Mouse (Mus musculus) small intestine, adult 2 months (tissue): Measurements from ENCODE around the gene Asb16. TPM values are rescaled to one million over a fixed set of nuclear protein-coding genes. Genes with fewer than 3 reads are reported as not detected.
A peak's percentile ranks its signal among the peaks of the same experiment; 100 is the strongest.

Experiments
- H3K27ac ChIP-seq: fragments of 200-500 bp; 2 replicates; pipeline ENCODE4 v1.5.1; 2012; ENCODE audit warnings: low read depth, low read length, control low read depth, inconsistent platforms; ENCODE audit not compliant: insufficient read depth
- H3K27me3 ChIP-seq: fragments of 200-500 bp; 2 replicates; pipeline ENCODE4 v1.6.1; 2012; ENCODE audit warnings: mild to moderate bottlenecking, moderate library complexity, low read length, inconsistent platforms; ENCODE audit not compliant: control insufficient read depth, insufficient read depth
- H3K36me3 ChIP-seq: fragments of 200-500 bp; 2 replicates; pipeline ENCODE4 v1.6.1; 2012; ENCODE audit warnings: mild to moderate bottlenecking, low read length, control low read depth, inconsistent platforms; ENCODE audit not compliant: control insufficient read depth, insufficient read depth
- H3K4me1 ChIP-seq: fragments of 200-500 bp; 2 replicates; pipeline ENCODE4 v1.6.1; 2012; ENCODE audit warnings: low read length, inconsistent platforms, mixed read lengths; ENCODE audit not compliant: control insufficient read depth, insufficient read depth, insufficient read length
- H3K4me3 ChIP-seq: fragments of 200-500 bp; 2 replicates; pipeline ENCODE4 v1.5.1; 2012; ENCODE audit warnings: low read depth, mild to moderate bottlenecking, control low read depth, inconsistent platforms, low read length, moderate library complexity
- CTCF ChIP-seq: fragments of 200-500 bp; IDR thresholded peaks from 2 replicates; pipeline ENCODE4 v1.5.1; 2012; ENCODE audit warnings: low read depth, mild to moderate bottlenecking, control low read depth, inconsistent platforms, low read length, moderate library complexity, mixed read lengths; ENCODE audit not compliant: insufficient replicate concordance, insufficient read length; ENCODE audit errors: extremely low read depth
- POLR2A ChIP-seq: fragments of 200-500 bp; IDR thresholded peaks from 2 replicates; pipeline ENCODE4 v1.6.1; 2012; ENCODE audit warnings: low read depth, mild to moderate bottlenecking, control low read depth, inconsistent platforms, low read length, moderate library complexity
- WGBS: fragments of 180-500 bp; shearing (Covaris S2); methylation state at CpG from one replicate; pipeline ENCODE4 v1.1.7; 2018; 5-methylcytosine and 5-hydroxymethylcytosine counted together
- polyA plus RNA-seq: library from polyadenylated mRNA; depleted of rRNA; stranded (reverse); fragments of >200 nt; gene quantifications from 2 replicates; pipeline ENCODE4 v1.2.3, GENCODE M21; 2012; rRNA removed

Gene Asb16
- 0.29 and 1.8 TPM in 2 replicates for polyA plus RNA-seq

- H3K27ac ChIP-seq, result no peak within 1 kb of the TSS
- 87% methylated on average over 12 of the region's 12 CpGs for WGBS
- no peaks in the 10 kb centered on the region for H3K36me3 ChIP-seq
- no peak within 1 kb of the TSS for H3K4me3 ChIP-seq
- no peaks in the 10 kb centered on the region for H3K27me3 ChIP-seq
- no peaks in the 10 kb centered on the region; the same call in 1 of the 2 replicates for H3K4me1 ChIP-seq
- TF ChIP-seq CTCF (no peak), POLR2A (no peak)
Observed at GRCm38 (mm10) chr11:102268520-102269244, at the start of gene Asb16. Gene Asb16 (plus strand): TSS chr11:102268743.

- Histone ChIP-seq H3K4me3 (peak overlapping the region; percentile 62), H3K27me3 (no peaks in the 10 kb centered on the region), H3K27ac (peak overlapping the region; percentile 64), H3K36me3 (no peaks in the 10 kb centered on the region), H3K4me1 (peaks cover 51% of the 10 kb centered on the region)
- WGBS, result 2% methylated on average over 10 of the region's 10 CpGs
- peak; percentile 69 for TF ChIP-seq POLR2A
- no peak for TF ChIP-seq CTCF
Observed at GRCm38 (mm10) chr11:102218783-102219182, 49.8 kb upstream of the Asb16 start.

GRCm38 (mm10) chr11:102219247-102219993 is 49.1 kb upstream of the Asb16 start:
- Histone ChIP-seq H3K4me3 (0 out of 2 replicates have a peak overlapping the region, but pooled peaks have one; percentile 12), H3K36me3 (no peaks in the 10 kb centered on the region), H3K27ac (peak overlapping the region; percentile 48), H3K27me3 (no peaks in the 10 kb centered on the region), H3K4me1 (peaks cover 50% of the 10 kb centered on the region)
- TF ChIP-seq POLR2A, result no peak; the same call in 1 of the 2 replicates
- TF ChIP-seq CTCF, result no peak
- 37% methylated on average over 14 of the region's 14 CpGs for WGBS

GRCm38 (mm10) chr11:102219994-102220346 is 48.6 kb upstream of the Asb16 start:
- WGBS, result 27% methylated on average over 4 of the region's 4 CpGs
- TF ChIP-seq POLR2A, result no peak
- TF ChIP-seq CTCF, result no peak
- H3K27ac ChIP-seq, result no peak overlapping the region
- H3K36me3 ChIP-seq, result no peaks in the 10 kb centered on the region
- peaks cover 45% of the 10 kb centered on the region for H3K4me1 ChIP-seq
- H3K27me3 ChIP-seq, result no peaks in the 10 kb centered on the region
- H3K4me3 ChIP-seq, result no peak overlapping the region

- WGBS, result 31% methylated on average over 6 of the region's 6 CpGs
- H3K4me1 ChIP-seq, result peaks cover 44% of the 10 kb centered on the region
- H3K27me3 ChIP-seq, result no peaks in the 10 kb centered on the region
- H3K4me3 ChIP-seq, result no peak overlapping the region
- H3K36me3 ChIP-seq, result no peaks in the 10 kb centered on the region
- TF ChIP-seq POLR2A (no peak), CTCF (no peak)
- no peak overlapping the region for H3K27ac ChIP-seq
Observed at GRCm38 (mm10) chr11:102220451-102220850, 48.1 kb upstream of the Asb16 start.

GRCm38 (mm10) chr11:102221243-102221953 is 47.1 kb upstream of the Asb16 start:
- no peaks in the 10 kb centered on the region for H3K36me3 ChIP-seq
- no peak overlapping the region for H3K27ac ChIP-seq
- H3K4me1 ChIP-seq, result peaks cover 35% of the 10 kb centered on the region
- WGBS, result 84% methylated on average over 8 of the region's 8 CpGs
- H3K27me3 ChIP-seq, result no peaks in the 10 kb centered on the region
- H3K4me3 ChIP-seq, result no peak overlapping the region
- TF ChIP-seq CTCF (no peak), POLR2A (no peak)

GRCm38 (mm10) chr11:102221954-102222351 is 46.6 kb upstream of the Asb16 start:
- Histone ChIP-seq H3K4me3 (no peak overlapping the region), H3K36me3 (no peaks in the 10 kb centered on the region), H3K4me1 (peaks cover 33% of the 10 kb centered on the region), H3K27me3 (no peaks in the 10 kb centered on the region), H3K27ac (no peak overlapping the region)
- WGBS, result 77% methylated on average over 8 of the region's 8 CpGs
- TF ChIP-seq POLR2A (no peak), CTCF (no peak)
